Mouse (Mus musculus) heart, embryonic 13.5 days (tissue): ENCODE measurements at regions not wholly inside any gene's neighbourhood (a gene's known extent, or its start where the extent isn't known, plus 50 kb on each side); places are given as distances from the start of the nearest gene placed in this dataset.

Experiments used
- ATAC-seq: fragments of 200-750 bp; cut with Nextera tagmentation; 2 replicates; pipeline ENCODE4 v1.8.0; 2017; ENCODE audit warnings: moderate TSS enrichment; ENCODE audit not compliant: insufficient number of reproducible peaks, low FRiP score, low TSS enrichment; ENCODE audit errors: extremely low read depth
- H3K27ac ChIP-seq: fragments of 300-500 bp; sonication (generic); replicated peaks from 2 replicates; pipeline ENCODE4 v1.5.1; 2015; ENCODE audit warnings: moderate library complexity, mild to moderate bottlenecking, inconsistent platforms
- H3K27me3 ChIP-seq: fragments of 300-500 bp; sonication (generic); replicated peaks from 2 replicates; pipeline ENCODE4 v1.6.1; 2015; ENCODE audit warnings: mild to moderate bottlenecking, inconsistent platforms
- H3K36me3 ChIP-seq: fragments of 300-500 bp; sonication (generic); 2 replicates; pipeline ENCODE4 v1.6.1; 2015; ENCODE audit warnings: mild to moderate bottlenecking, inconsistent platforms
- H3K4me1 ChIP-seq: fragments of 300-500 bp; sonication (generic); 2 replicates; pipeline ENCODE4 v1.6.1; 2015; ENCODE audit warnings: inconsistent platforms
- H3K4me2 ChIP-seq: fragments of 300-500 bp; sonication (generic); 2 replicates; pipeline ENCODE4 v1.6.1; 2015; ENCODE audit warnings: inconsistent platforms, mild to moderate bottlenecking, moderate library complexity
- H3K4me3 ChIP-seq: fragments of 300-500 bp; sonication (generic); 2 replicates; pipeline ENCODE4 v1.5.1; 2015; ENCODE audit warnings: moderate library complexity, mild to moderate bottlenecking, inconsistent platforms
- H3K9ac ChIP-seq: fragments of 300-500 bp; sonication (generic); 2 replicates; pipeline ENCODE4 v1.6.1; 2015; ENCODE audit warnings: inconsistent platforms, mild to moderate bottlenecking, moderate library complexity
- H3K9me3 ChIP-seq: fragments of 300-500 bp; sonication (generic); 2 replicates; pipeline ENCODE4 v1.6.1; 2016; ENCODE audit warnings: inconsistent platforms
- WGBS: fragments of 180-500 bp; shearing (Covaris S2); methylation state at CpG from one replicate; pipeline ENCODE4 v1.1.7; 2015; ENCODE audit warnings: mixed read lengths; 5-methylcytosine and 5-hydroxymethylcytosine counted together

GRCm38 (mm10) chr10:99532697-99533119 lies 226.8 kb downstream of the Csl start:
- no peaks in the 10 kb centered on the region for H3K27me3 ChIP-seq
- WGBS, result 66% methylated on average over 3 of the region's 3 CpGs
- no peaks in the 10 kb centered on the region for H3K9me3 ChIP-seq
- no peak overlapping the region for H3K4me2 ChIP-seq
- ATAC-seq, result no peak
- H3K4me3 ChIP-seq, result no peak overlapping the region
- H3K9ac ChIP-seq, result no peak overlapping the region
- no peaks in the 10 kb centered on the region for H3K36me3 ChIP-seq
- peaks cover 25% of the 10 kb centered on the region for H3K4me1 ChIP-seq
- no peak overlapping the region for H3K27ac ChIP-seq

DNA sequence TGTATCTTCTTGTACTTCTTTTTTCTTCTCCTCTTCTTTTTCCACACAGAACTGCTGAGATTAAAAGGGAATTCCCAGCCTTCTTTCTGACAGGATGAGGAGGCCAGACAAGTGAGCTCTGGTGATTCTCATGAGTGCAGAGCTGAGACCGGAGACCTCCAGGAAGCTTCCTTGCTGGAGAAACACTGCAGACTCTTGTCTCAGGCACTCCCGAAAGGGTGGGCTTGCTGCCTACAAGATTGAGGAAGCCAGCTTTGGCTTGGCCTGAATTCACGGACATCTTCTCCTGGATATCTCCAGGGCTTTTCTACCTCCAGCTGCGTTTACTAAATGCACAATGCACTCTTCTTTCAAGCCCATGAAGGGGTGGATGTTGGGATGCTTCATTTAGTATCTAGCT lies 226.0 kb downstream of the Csl start:
- peaks cover 25% of the 10 kb centered on the region for H3K4me1 ChIP-seq
- peak overlapping the region; percentile 68 for H3K27ac ChIP-seq
- H3K36me3 ChIP-seq, result no peaks in the 10 kb centered on the region
- ATAC-seq, result no peak
- WGBS, result 41% methylated on average over 4 of the region's 4 CpGs
- no peak overlapping the region for H3K4me3 ChIP-seq
- no peak overlapping the region for H3K4me2 ChIP-seq
- H3K9me3 ChIP-seq, result no peaks in the 10 kb centered on the region
- no peaks in the 10 kb centered on the region for H3K27me3 ChIP-seq
- H3K9ac ChIP-seq, result no peak overlapping the region

DNA sequence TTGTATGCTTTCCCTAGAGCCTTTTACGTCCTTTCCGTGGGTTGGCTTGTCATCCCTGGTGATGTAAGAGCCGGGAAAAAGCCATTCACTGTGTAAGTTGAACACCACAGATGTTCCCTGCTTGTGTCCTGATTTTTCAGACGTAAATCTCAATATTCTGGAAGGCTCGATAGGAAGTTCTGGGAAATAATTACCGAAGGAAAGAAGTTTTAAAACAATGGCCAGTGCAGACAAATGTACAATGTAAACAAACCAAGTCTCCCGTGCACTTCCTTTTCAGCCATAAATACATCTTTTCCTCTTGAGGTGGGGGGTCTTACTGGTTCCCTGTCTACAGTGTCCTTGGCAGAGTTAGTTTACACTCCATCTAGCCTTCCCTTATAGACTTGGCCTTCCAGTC lies 225.2 kb downstream of the Csl start:
- Histone ChIP-seq H3K9me3 (no peaks in the 10 kb centered on the region), H3K9ac (no peak overlapping the region), H3K27me3 (no peaks in the 10 kb centered on the region), H3K4me2 (no peak overlapping the region), H3K4me3 (no peak overlapping the region), H3K36me3 (no peaks in the 10 kb centered on the region), H3K4me1 (peaks cover 22% of the 10 kb centered on the region), H3K27ac (peak overlapping the region; percentile 68; the same call in 1 of the 2 replicates)
- no peak for ATAC-seq
- WGBS, result 61% methylated on average over 7 of the region's 7 CpGs

- H3K36me3 ChIP-seq, result no peaks in the 10 kb centered on the region
- WGBS, result 66% methylated on average over 5 of the region's 5 CpGs
- H3K27me3 ChIP-seq, result no peaks in the 10 kb centered on the region
- H3K4me1 ChIP-seq, result peaks cover 2% of the 10 kb centered on the region; the same call in 1 of the 2 replicates
- ATAC-seq, result no peak
- H3K9me3 ChIP-seq, result no peaks in the 10 kb centered on the region
- no peak overlapping the region for H3K4me3 ChIP-seq
- H3K27ac ChIP-seq, result no peak overlapping the region
- H3K9ac ChIP-seq, result no peak overlapping the region
- H3K4me2 ChIP-seq, result no peak overlapping the region
Measured at GRCm38 (mm10) chr10:99538639-99539038, 220.8 kb downstream of the Csl start.

- ATAC-seq, result no peak
- Histone ChIP-seq H3K9ac (no peak overlapping the region), H3K9me3 (no peaks in the 10 kb centered on the region), H3K27me3 (no peaks in the 10 kb centered on the region), H3K27ac (no peak overlapping the region), H3K4me3 (no peak overlapping the region), H3K4me2 (no peak overlapping the region), H3K4me1 (0 out of 2 replicates have a peak, but pooled peaks cover 5% of the 10 kb centered on the region), H3K36me3 (no peaks in the 10 kb centered on the region)
- 83% methylated on average over 4 of the region's 4 CpGs for WGBS
Measured at GRCm38 (mm10) chr10:99552373-99552772, 207.1 kb downstream of the Csl start.

DNA sequence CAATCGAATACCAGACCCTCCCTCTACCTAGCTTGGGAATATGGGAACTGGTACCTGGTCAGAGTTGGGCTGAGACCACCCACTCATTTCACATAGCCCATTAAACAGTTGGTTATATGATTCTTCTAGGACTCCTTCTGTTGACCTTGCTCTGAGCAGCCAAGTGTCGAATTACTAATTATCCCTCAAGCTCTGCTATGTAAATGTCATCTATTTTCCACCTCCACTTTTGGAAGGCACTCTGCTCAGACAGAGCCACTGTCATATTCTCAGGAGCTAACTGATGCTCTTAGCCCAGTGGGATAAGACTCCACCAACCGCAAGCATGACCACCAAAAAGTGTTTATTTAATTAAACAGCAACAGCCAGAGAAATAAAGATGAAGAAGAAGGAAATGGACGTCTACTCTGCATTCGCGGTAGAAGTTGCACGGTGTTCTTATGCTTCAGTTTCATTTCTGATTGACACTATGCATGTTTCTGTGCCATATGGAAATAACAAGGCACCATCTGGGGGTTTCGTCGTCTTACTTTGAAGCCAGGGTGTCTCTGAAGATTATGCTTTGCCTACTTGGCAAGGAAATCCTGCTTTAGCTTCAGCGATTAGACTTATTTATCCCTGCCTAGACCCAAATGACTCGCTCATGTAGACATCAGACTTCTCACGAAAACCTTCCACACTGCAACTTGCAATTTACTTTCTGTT lies 206.5 kb downstream of the Csl start:
- no peaks in the 10 kb centered on the region for H3K36me3 ChIP-seq
- WGBS, result 84% methylated on average over 12 of the region's 12 CpGs

GRCm38 (mm10) chr10:99555021-99555420 lies 204.4 kb downstream of the Csl start:
- 80% methylated on average over 2 of the region's 2 CpGs for WGBS
- Histone ChIP-seq H3K27me3 (no peaks in the 10 kb centered on the region), H3K9ac (no peak overlapping the region), H3K9me3 (no peaks in the 10 kb centered on the region), H3K36me3 (no peaks in the 10 kb centered on the region), H3K4me1 (0 out of 2 replicates have a peak, but pooled peaks cover 5% of the 10 kb centered on the region), H3K4me2 (no peak overlapping the region), H3K4me3 (no peak overlapping the region), H3K27ac (no peak overlapping the region)
- ATAC-seq, result no peak

More for the DNA sequence above, 206.5 kb downstream of the Csl start:
- Histone ChIP-seq H3K4me3 (no peak overlapping the region), H3K9me3 (no peaks in the 10 kb centered on the region), H3K4me1 (0 out of 2 replicates have a peak, but pooled peaks cover 5% of the 10 kb centered on the region), H3K27ac (no peak overlapping the region), H3K9ac (no peak overlapping the region), H3K4me2 (no peak overlapping the region), H3K27me3 (no peaks in the 10 kb centered on the region)
- ATAC-seq, result no peak

DNA sequence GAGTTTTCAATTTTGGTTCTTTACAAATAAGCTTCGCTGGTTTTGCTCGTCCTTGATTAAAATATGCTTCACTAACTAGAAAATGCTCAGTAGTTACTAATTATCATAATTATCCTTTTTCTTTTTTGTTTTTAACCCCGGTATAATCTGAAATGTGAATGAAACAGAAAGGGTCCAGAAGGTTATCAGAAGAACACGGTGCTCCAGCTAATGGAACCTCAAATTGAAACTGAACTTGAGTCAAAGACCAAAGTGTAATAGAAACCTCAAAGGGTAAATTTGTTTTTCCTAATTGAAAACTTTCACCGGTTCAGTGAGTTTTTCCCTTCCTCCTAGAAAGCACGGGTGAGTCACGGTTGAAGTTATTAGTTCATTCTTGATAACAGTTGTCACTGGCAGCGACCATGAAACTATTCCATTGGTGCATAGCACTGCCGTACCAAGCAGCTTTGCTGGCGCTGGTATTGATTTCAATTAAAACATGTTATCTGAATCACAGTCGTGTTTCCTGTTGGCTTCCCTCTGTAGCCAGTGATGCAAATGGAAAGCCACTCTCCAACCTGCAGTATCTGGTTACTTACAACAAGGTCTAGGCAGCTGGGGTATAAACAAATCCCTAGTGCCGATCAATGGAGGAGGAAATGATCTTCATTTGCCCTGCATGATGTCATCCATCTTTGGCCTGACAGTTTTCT lies 203.7 kb downstream of the Csl start:
- Histone ChIP-seq H3K27me3 (no peaks in the 10 kb centered on the region), H3K27ac (no peak overlapping the region), H3K9ac (no peak overlapping the region), H3K4me3 (no peak overlapping the region), H3K36me3 (no peaks in the 10 kb centered on the region), H3K9me3 (no peaks in the 10 kb centered on the region), H3K4me1 (peaks cover 11% of the 10 kb centered on the region), H3K4me2 (no peak overlapping the region)
- ATAC-seq, result no peak
- WGBS, result 64% methylated on average over 12 of the region's 12 CpGs

DNA sequence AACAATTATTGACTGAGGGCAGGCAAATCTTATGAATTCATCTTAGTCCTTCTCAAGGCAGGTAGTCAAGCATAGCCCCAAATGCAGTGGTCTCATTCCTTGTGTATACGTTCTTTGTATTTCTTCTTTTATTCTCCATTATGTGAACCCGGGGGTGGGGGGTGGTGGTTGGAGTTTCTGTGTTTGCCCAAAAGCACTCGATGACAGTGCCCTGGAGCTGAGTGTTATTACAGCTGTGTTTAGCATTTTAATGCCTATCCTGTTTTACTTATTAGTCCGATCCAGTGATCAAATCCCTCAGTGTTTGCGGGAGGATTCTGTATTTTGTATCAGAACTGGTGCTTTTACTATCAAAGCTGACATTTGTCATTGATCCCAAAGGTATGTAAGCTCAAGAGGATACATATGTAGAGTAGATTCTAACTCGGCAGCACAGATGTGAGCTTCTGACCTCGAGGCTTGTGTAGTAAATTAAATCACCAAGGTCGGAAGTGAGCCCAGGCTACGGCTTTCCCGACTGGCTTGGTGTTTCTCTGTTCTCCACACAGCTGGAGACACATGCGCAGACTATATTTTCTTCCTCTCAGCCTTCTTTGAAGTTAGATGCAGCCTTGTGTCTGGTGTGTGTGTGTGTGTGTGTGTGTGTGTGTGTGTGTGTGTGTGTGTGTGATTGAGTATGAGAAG lies 203.0 kb downstream of the Csl start:
- no peak overlapping the region for H3K9ac ChIP-seq
- WGBS, result 73% methylated on average over 11 of the region's 11 CpGs
- H3K27me3 ChIP-seq, result no peaks in the 10 kb centered on the region
- no peaks in the 10 kb centered on the region for H3K36me3 ChIP-seq
- no peak overlapping the region for H3K4me2 ChIP-seq
- peaks cover 18% of the 10 kb centered on the region for H3K4me1 ChIP-seq
- H3K27ac ChIP-seq, result no peak overlapping the region
- no peak for ATAC-seq
- H3K4me3 ChIP-seq, result no peak overlapping the region
- H3K9me3 ChIP-seq, result no peaks in the 10 kb centered on the region

DNA sequence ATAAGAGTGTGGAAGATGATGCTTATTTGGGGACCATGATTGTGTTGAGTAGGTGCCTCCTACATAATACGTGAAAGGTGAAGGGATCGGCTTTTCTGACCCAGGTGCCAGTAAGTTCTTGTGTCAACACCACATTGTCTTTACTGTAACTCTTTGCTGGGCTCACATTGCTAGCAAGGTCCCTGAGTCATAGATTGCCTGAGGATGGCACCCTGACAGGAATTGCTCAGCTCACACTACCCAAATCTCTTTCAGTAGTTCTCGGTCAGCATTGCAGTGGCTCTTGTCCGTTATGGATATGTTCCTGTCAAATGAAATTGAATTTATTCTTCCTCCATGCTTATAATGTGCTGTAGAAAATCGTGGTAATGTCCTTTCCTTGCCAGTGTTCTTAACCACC lies 200.8 kb downstream of the Csl start:
- WGBS, result 68% methylated on average over 5 of the region's 5 CpGs
- no peak overlapping the region for H3K4me2 ChIP-seq
- peaks cover 23% of the 10 kb centered on the region for H3K4me1 ChIP-seq
- no peaks in the 10 kb centered on the region for H3K27me3 ChIP-seq
- H3K4me3 ChIP-seq, result no peak overlapping the region
- no peaks in the 10 kb centered on the region for H3K9me3 ChIP-seq
- H3K27ac ChIP-seq, result no peak overlapping the region
- H3K36me3 ChIP-seq, result no peaks in the 10 kb centered on the region
- ATAC-seq, result no peak
- H3K9ac ChIP-seq, result no peak overlapping the region

DNA sequence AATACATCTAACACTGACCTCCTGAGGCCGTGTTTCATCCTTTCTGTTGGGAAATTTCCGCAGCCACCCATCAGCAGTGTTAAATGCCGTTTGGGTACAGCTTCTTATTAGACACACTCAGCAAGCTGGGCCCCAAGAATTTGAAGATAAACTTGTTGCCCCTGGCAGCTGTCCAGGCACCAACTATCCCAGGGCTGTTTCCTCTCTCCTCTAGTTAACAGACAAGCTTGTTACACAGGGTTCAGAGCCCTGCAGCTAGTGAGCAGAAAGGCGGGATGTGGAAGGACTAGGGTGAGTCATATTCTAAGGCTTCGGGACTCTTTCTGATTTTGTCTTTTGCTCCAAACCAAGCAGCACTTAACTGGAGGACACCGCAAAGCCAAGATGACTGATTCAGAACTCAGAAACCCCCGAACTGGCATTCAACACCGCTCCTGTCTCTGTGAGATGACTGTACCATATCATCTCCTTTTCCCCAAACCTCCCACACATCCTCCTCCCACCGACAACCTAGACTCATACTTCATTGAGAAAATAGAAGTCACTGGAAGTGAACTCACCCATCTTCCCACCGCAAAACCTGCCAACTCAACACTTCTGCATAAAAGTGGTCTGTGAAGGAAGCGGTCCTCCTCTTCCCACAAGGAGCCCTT lies 198.2 kb downstream of the Csl start:
- Histone ChIP-seq H3K9ac (no peak overlapping the region), H3K4me2 (peak overlapping the region; percentile 46), H3K27ac (peak overlapping the region; percentile 30), H3K4me3 (0 out of 2 replicates have a peak overlapping the region, but pooled peaks have one; percentile 6), H3K27me3 (no peaks in the 10 kb centered on the region), H3K4me1 (peaks cover 17% of the 10 kb centered on the region), H3K9me3 (no peaks in the 10 kb centered on the region), H3K36me3 (no peaks in the 10 kb centered on the region)
- WGBS, result 39% methylated on average over 11 of the region's 11 CpGs
- peak; percentile 42; the same call in 1 of the 2 replicates for ATAC-seq
